Mouse (Mus musculus) heart, embryonic 15.5 days (tissue): ENCODE measurements around the gene Pbp2. TPM values are rescaled to one million over a fixed set of nuclear protein-coding genes. Genes with fewer than 3 reads are reported as not detected.

ENCODE experiments used
- polyA plus RNA-seq: library from polyadenylated mRNA; unstranded; fragments of >200 nt; fragmentation: Nextera tagmentation; extraction: Ambion mirVana; gene quantifications from 2 replicates; pipeline ENCODE4 v1.2.1, GENCODE M21; 2015

Gene Pbp2
- polyA plus RNA-seq, 1 experiment from 2014 or later, result 0.10 TPM

Other genes with a start within 250 kb of the Pbp2 start
- 4.8 and 9.1 TPM in 2 replicates for gene Gprc5a, start 244.8 kb downstream of the Pbp2 start, polyA plus RNA-seq
- not detected in 2 replicates for gene Gprc5d, start 192.1 kb downstream of the Pbp2 start, polyA plus RNA-seq
- 9.2 and 11.7 TPM in 2 replicates for gene Fam234b, start 112.4 kb downstream of the Pbp2 start, polyA plus RNA-seq
- 10.2 and 14.3 TPM in 2 replicates for gene Hebp1, start 112.4 kb downstream of the Pbp2 start, polyA plus RNA-seq
- gene Gsg1, start 56.1 kb downstream of the Pbp2 start, polyA plus RNA-seq, result 0.58 and 0.72 TPM in 2 replicates
- gene Emp1, start 52.1 kb upstream of the Pbp2 start, polyA plus RNA-seq, result 45.5 and 49.7 TPM in 2 replicates